Mouse (Mus musculus): ENCODE measurements around the gene Irf2bpl. TPM values are rescaled to one million over a fixed set of nuclear protein-coding genes. Genes with fewer than 3 reads are reported as not detected.

Irf2bpl gene
- total and polyA plus RNA-seq, 3 experiments = 8.4 to 18.8 (median 11.0) TPM

GRCm38 (mm10) chr12:86851313-86851712, 33.3 kb downstream of the Irf2bpl start:
- H3K9me3 ChIP-seq (replicated peaks) = no peaks in the 10 kb centered on the region
- peaks cover 67% of the 10 kb centered on the region for H3K27me3 ChIP-seq (ENCODE audit: insufficient read depth, low read length)
- no peaks in the 10 kb centered on the region for H3K36me3 ChIP-seq (replicated peaks)
- H3K4me3 ChIP-seq (ENCODE audit: low read depth, low read length) = no peak overlapping the region
- no peak for DNase-seq (ENCODE audit: low spot score)
- no peak for TF ChIP-seq GATA2 (IDR thresholded peaks at IDR 0.05; ENCODE audit: borderline replicate concordance, low read depth, low read length)
- TF ChIP-seq TAL1 (conservative IDR thresholded peaks at IDR 0.05; ENCODE audit: low read depth, low read length) = no peak
- ATAC-seq (ENCODE audit: extremely low read depth, insufficient number of reproducible peaks, low FRiP score, poor library complexity, severe bottlenecking) = no peak
- H3K4me1 ChIP-seq (ENCODE audit: insufficient read depth, low read depth, low read length) = peaks cover 5% of the 10 kb centered on the region

- H3K9me3 ChIP-seq (replicated peaks) = no peaks in the 10 kb centered on the region
- no peak overlapping the region for H3K4me3 ChIP-seq (ENCODE audit: low read depth, low read length)
- H3K36me3 ChIP-seq (replicated peaks) = no peaks in the 10 kb centered on the region
- ATAC-seq (ENCODE audit: extremely low read depth, insufficient number of reproducible peaks, low FRiP score, poor library complexity, severe bottlenecking) (no peak), DNase-seq (ENCODE audit: low spot score) (no peak)
- peaks cover 3% of the 10 kb centered on the region for H3K4me1 ChIP-seq (ENCODE audit: insufficient read depth, low read depth, low read length)
- peaks cover 63% of the 10 kb centered on the region for H3K27me3 ChIP-seq (ENCODE audit: insufficient read depth, low read length)
- TF ChIP-seq GATA1 (IDR thresholded peaks at IDR 0.05; ENCODE audit: borderline replicate concordance, low read length) = no peak
- no peak for TF ChIP-seq CTCF (IDR thresholded peaks at IDR 0.05; ENCODE audit: low read depth, low read length)
- no peak for TF ChIP-seq GATA2 (IDR thresholded peaks at IDR 0.05; ENCODE audit: borderline replicate concordance, low read depth, low read length)
- no peak for TF ChIP-seq TAL1 (conservative IDR thresholded peaks at IDR 0.05; ENCODE audit: low read depth, low read length)
- TF ChIP-seq POLR2AphosphoS5 (IDR thresholded peaks at IDR 0.05; ENCODE audit: insufficient replicate concordance, low read depth, low read length) = no peak
Observed at GRCm38 (mm10) chr12:86850746-86851145, 33.9 kb downstream of the Irf2bpl start.

GRCm38 (mm10) chr12:86849945-86850626, 34.5 kb downstream of the Irf2bpl start:
- Histone ChIP-seq H3K27me3 (ENCODE audit: insufficient read depth, low read length) (peaks cover 58% of the 10 kb centered on the region), H3K4me3 (ENCODE audit: low read depth, low read length) (no peak overlapping the region)
- no peak for ATAC-seq (ENCODE audit: extremely low read depth, insufficient number of reproducible peaks, low FRiP score, poor library complexity, severe bottlenecking)

GRCm38 (mm10) chr12:86842866-86843459, 41.6 kb downstream of the Irf2bpl start:
- no peak overlapping the region for H3K4me3 ChIP-seq (ENCODE audit: low read depth, low read length)
- ATAC-seq (ENCODE audit: extremely low read depth, insufficient number of reproducible peaks, low FRiP score, poor library complexity, severe bottlenecking) (no peak), DNase-seq (ENCODE audit: low spot score) (no peak)
- peaks cover 44% of the 10 kb centered on the region for H3K27me3 ChIP-seq (ENCODE audit: insufficient read depth, low read length)
- H3K4me1 ChIP-seq (ENCODE audit: insufficient read depth, low read depth, low read length) = peaks cover 7% of the 10 kb centered on the region; the same call in 1 of the 2 replicates
- H3K36me3 ChIP-seq (replicated peaks) = no peaks in the 10 kb centered on the region
- no peaks in the 10 kb centered on the region for H3K9me3 ChIP-seq (replicated peaks)
- no peak for TF ChIP-seq TAL1 (conservative IDR thresholded peaks at IDR 0.05; ENCODE audit: low read depth, low read length)
- no peak for TF ChIP-seq GATA2 (IDR thresholded peaks at IDR 0.05; ENCODE audit: borderline replicate concordance, low read depth, low read length)
- no peak for TF ChIP-seq GATA1 (IDR thresholded peaks at IDR 0.05; ENCODE audit: borderline replicate concordance, low read length)
- TF ChIP-seq POLR2AphosphoS5 (IDR thresholded peaks at IDR 0.05; ENCODE audit: insufficient replicate concordance, low read depth, low read length) = no peak
- TF ChIP-seq CTCF (IDR thresholded peaks at IDR 0.05; ENCODE audit: low read depth, low read length) = no peak

More at GRCm38 (mm10) chr12:86849945-86850626, 34.5 kb downstream of the Irf2bpl start:
- no peak for DNase-seq (ENCODE audit: low spot score)
- H3K36me3 ChIP-seq (replicated peaks) = no peaks in the 10 kb centered on the region
- H3K4me1 ChIP-seq (ENCODE audit: insufficient read depth, low read depth, low read length) = no peaks in the 10 kb centered on the region
- no peaks in the 10 kb centered on the region for H3K9me3 ChIP-seq (replicated peaks)
- TF ChIP-seq GATA1 (IDR thresholded peaks at IDR 0.05; ENCODE audit: borderline replicate concordance, low read length) = no peak
- TF ChIP-seq GATA2 (IDR thresholded peaks at IDR 0.05; ENCODE audit: borderline replicate concordance, low read depth, low read length) = no peak
- no peak for TF ChIP-seq TAL1 (conservative IDR thresholded peaks at IDR 0.05; ENCODE audit: low read depth, low read length)
- TF ChIP-seq CTCF (IDR thresholded peaks at IDR 0.05; ENCODE audit: low read depth, low read length) = no peak
- TF ChIP-seq POLR2AphosphoS5 (IDR thresholded peaks at IDR 0.05; ENCODE audit: insufficient replicate concordance, low read depth, low read length) = no peak

- Histone ChIP-seq H3K4me3 (ENCODE audit: low read depth, low read length) (no peak overlapping the region), H3K36me3 (replicated peaks) (no peaks in the 10 kb centered on the region), H3K27me3 (ENCODE audit: insufficient read depth, low read length) (peaks cover 44% of the 10 kb centered on the region), H3K4me1 (ENCODE audit: insufficient read depth, low read depth, low read length) (peaks cover 15% of the 10 kb centered on the region), H3K9me3 (replicated peaks) (no peaks in the 10 kb centered on the region)
- TF ChIP-seq POLR2AphosphoS5 (IDR thresholded peaks at IDR 0.05; ENCODE audit: insufficient replicate concordance, low read depth, low read length) = no peak
- no peak for TF ChIP-seq TAL1 (conservative IDR thresholded peaks at IDR 0.05; ENCODE audit: low read depth, low read length)
- no peak for TF ChIP-seq CTCF (IDR thresholded peaks at IDR 0.05; ENCODE audit: low read depth, low read length)
- TF ChIP-seq GATA1 (IDR thresholded peaks at IDR 0.05; ENCODE audit: borderline replicate concordance, low read length) = no peak
- no peak for TF ChIP-seq GATA2 (IDR thresholded peaks at IDR 0.05; ENCODE audit: borderline replicate concordance, low read depth, low read length)
- no peak for ATAC-seq (ENCODE audit: extremely low read depth, insufficient number of reproducible peaks, low FRiP score, poor library complexity, severe bottlenecking)
- no peak for DNase-seq (ENCODE audit: low spot score)
Observed at GRCm38 (mm10) chr12:86840526-86840925, 44.1 kb downstream of the Irf2bpl start.

GRCm38 (mm10) chr12:86838181-86838580, 46.4 kb downstream of the Irf2bpl start:
- no peak for ATAC-seq (ENCODE audit: extremely low read depth, insufficient number of reproducible peaks, low FRiP score, poor library complexity, severe bottlenecking)
- H3K36me3 ChIP-seq (replicated peaks) = no peaks in the 10 kb centered on the region
- H3K4me1 ChIP-seq (ENCODE audit: insufficient read depth, low read depth, low read length) = peaks cover 31% of the 10 kb centered on the region
- H3K27me3 ChIP-seq (ENCODE audit: insufficient read depth, low read length) = peaks cover 44% of the 10 kb centered on the region
- no peaks in the 10 kb centered on the region for H3K9me3 ChIP-seq (replicated peaks)
- H3K4me3 ChIP-seq (ENCODE audit: low read depth, low read length) = no peak overlapping the region
- TF ChIP-seq CTCF (IDR thresholded peaks at IDR 0.05; ENCODE audit: low read depth, low read length) (no peak), GATA1 (IDR thresholded peaks at IDR 0.05; ENCODE audit: borderline replicate concordance, low read length) (no peak), POLR2AphosphoS5 (IDR thresholded peaks at IDR 0.05; ENCODE audit: insufficient replicate concordance, low read depth, low read length) (no peak), GATA2 (IDR thresholded peaks at IDR 0.05; ENCODE audit: borderline replicate concordance, low read depth, low read length) (no peak), TAL1 (conservative IDR thresholded peaks at IDR 0.05; ENCODE audit: low read depth, low read length) (no peak)
- no peak for DNase-seq (ENCODE audit: low spot score)

All from G1E (cell line).